Mouse (Mus musculus) lung, embryonic 16.5 days (tissue): Measurements from ENCODE around the gene Ccp110. TPM values are rescaled to one million over a fixed set of nuclear protein-coding genes. Genes with fewer than 3 reads are reported as not detected.

Source experiments
- polyA plus RNA-seq: library from polyadenylated mRNA; unstranded; fragments of >200 nt; fragmentation: Nextera tagmentation; extraction: Ambion mirVana; gene quantifications from 2 replicates; pipeline ENCODE4 v1.2.1, GENCODE M21; 2015

The Ccp110 gene
- polyA plus RNA-seq, 1 experiment from 2014 or later, result 22.8 TPM

Other genes with a start within 250 kb of the Ccp110 start
- gene Itpripl2, start 220.6 kb upstream of the Ccp110 start, polyA plus RNA-seq, result 6.9 and 7.5 TPM in 2 replicates
- 116 and 117 TPM in 2 replicates for gene Coq7, start 179.2 kb upstream of the Ccp110 start, polyA plus RNA-seq
- gene Tmc7, start 127.8 kb upstream of the Ccp110 start, polyA plus RNA-seq, result 2.9 and 3.3 TPM in 2 replicates
- gene Tmc5, start 115.3 kb upstream of the Ccp110 start, polyA plus RNA-seq, result 0.50 and 0.58 TPM in 2 replicates
- 146 and 148 TPM in 2 replicates for gene Gde1, start 6.8 kb upstream of the Ccp110 start, polyA plus RNA-seq
- gene Vps35l, start 27.7 kb downstream of the Ccp110 start, polyA plus RNA-seq, result 67.0 and 71.5 TPM in 2 replicates
- 3.7 and 4.6 TPM in 2 replicates for gene Iqck, start 143.2 kb downstream of the Ccp110 start, polyA plus RNA-seq
- 72.0 and 84.7 TPM in 2 replicates for gene Knop1, start 143.7 kb downstream of the Ccp110 start, polyA plus RNA-seq